Mouse (Mus musculus): ENCODE results near the gene Tns3. TPM values are rescaled to one million over a fixed set of nuclear protein-coding genes. Genes with fewer than 3 reads are reported as not detected.

Gene Tns3
- polyA plus RNA-seq, 2 experiments from 2014 or later: 0.06 to 0.09 TPM

- ATAC-seq: no peak
Observed at GRCm38 (mm10) chr11:8432941-8433340, 231.4 kb downstream of the Tns3 start.

- ATAC-seq: no peak
Observed at GRCm38 (mm10) chr11:8427660-8428059, 236.7 kb downstream of the Tns3 start.

GRCm38 (mm10) chr11:8425226-8425570 is 239.1 kb downstream of the Tns3 start:
- ATAC-seq: no peak

- ATAC-seq: no peak
Observed at GRCm38 (mm10) chr11:8424342-8425225, 239.8 kb downstream of the Tns3 start.

GRCm38 (mm10) chr11:8405225-8405899 is 259.0 kb downstream of the Tns3 start:
- no peak for ATAC-seq

GRCm38 (mm10) chr11:8401328-8401727 is 263.0 kb downstream of the Tns3 start:
- ATAC-seq: no peak

- no peak for ATAC-seq
Observed at GRCm38 (mm10) chr11:8396329-8396728, 268.0 kb downstream of the Tns3 start.

GRCm38 (mm10) chr11:8391564-8391963 is 272.8 kb downstream of the Tns3 start:
- ATAC-seq: no peak

- ATAC-seq: no peak
Observed at GRCm38 (mm10) chr11:8385891-8386405, 278.4 kb downstream of the Tns3 start.
